Mouse (Mus musculus) erythroblast, embryonic 14.5 days (primary cell): ENCODE data around the gene Ntn3. TPM values are rescaled to one million over a fixed set of nuclear protein-coding genes. Genes with fewer than 3 reads are reported as not detected.

Source experiments
- H3K27me3 ChIP-seq: 2 replicates; pipeline ENCODE4 v1.6.1; 2012; ENCODE audit warnings: inconsistent platforms; ENCODE audit not compliant: control insufficient read depth
- H3K36me3 ChIP-seq: 2 replicates; pipeline ENCODE4 v1.6.1; 2012; ENCODE audit warnings: mild to moderate bottlenecking, inconsistent platforms; ENCODE audit not compliant: control insufficient read depth
- H3K4me1 ChIP-seq: 2 replicates; pipeline ENCODE4 v1.6.1; 2012; ENCODE audit warnings: inconsistent platforms; ENCODE audit not compliant: control insufficient read depth
- H3K4me3 ChIP-seq: replicated peaks from 2 replicates; pipeline ENCODE3; 2012; ENCODE audit warnings: moderate library complexity, mild to moderate bottlenecking, inconsistent platforms
- H3K9me3 ChIP-seq: 2 replicates; pipeline ENCODE4 v1.6.1; 2012; ENCODE audit warnings: low read length, inconsistent platforms, mixed read lengths; ENCODE audit not compliant: control insufficient read depth
- GATA1 ChIP-seq: IDR thresholded peaks from 2 replicates; pipeline ENCODE4 v1.6.1; 2012; ENCODE audit warnings: low read length, inconsistent platforms, mixed read lengths
- TAL1 ChIP-seq: IDR thresholded peaks from 3 replicates; pipeline ENCODE4 v1.6.1; 2012; ENCODE audit warnings: low read length, inconsistent platforms, mixed read lengths
- polyA plus RNA-seq: library from polyadenylated mRNA; stranded (reverse); fragments of >175 nt; gene quantifications from 2 replicates; pipeline ENCODE4 v1.2.3, GENCODE M21; 2012

The Ntn3 gene
- polyA plus RNA-seq = 0.36 and 0.47 TPM in 2 replicates

GRCm38 (mm10) chr17:24209043-24209915 is at the start of gene Ntn3:
TSS of gene Ntn3 (minus strand) at chr17:24209531.
- H3K4me3 ChIP-seq = peak within 1 kb of the TSS; percentile 78
- peaks cover 13% of the 10 kb centered on the region for H3K27me3 ChIP-seq
- H3K9me3 ChIP-seq = no peaks in the 10 kb centered on the region
- H3K36me3 ChIP-seq = peaks cover 30% of the 10 kb centered on the region
- peak; percentile 51 for TF ChIP-seq GATA1
- peak; percentile 79 for TF ChIP-seq TAL1
- H3K4me1 ChIP-seq = peaks cover 91% of the 10 kb centered on the region

- no peak overlapping the region for H3K4me3 ChIP-seq
- H3K36me3 ChIP-seq = no peaks in the 10 kb centered on the region
Measured at GRCm38 (mm10) chr17:24258981-24259380, 49.6 kb upstream of the Ntn3 start.

GRCm38 (mm10) chr17:24252329-24252728 is 43.0 kb upstream of the Ntn3 start:
- Histone ChIP-seq H3K36me3 (peaks cover 31% of the 10 kb centered on the region), H3K9me3 (peaks cover 11% of the 10 kb centered on the region), H3K4me3 (peak overlapping the region; percentile 100), H3K4me1 (peaks cover 37% of the 10 kb centered on the region), H3K27me3 (peaks cover 8% of the 10 kb centered on the region)
- TF ChIP-seq TAL1 (no peak; the same call in 2 of the 3 replicates), GATA1 (no peak)

More at GRCm38 (mm10) chr17:24258981-24259380, 49.6 kb upstream of the Ntn3 start:
- peaks cover 1% of the 10 kb centered on the region for H3K9me3 ChIP-seq
- H3K4me1 ChIP-seq = no peaks in the 10 kb centered on the region; the same call in 1 of the 2 replicates
- TF ChIP-seq GATA1 (no peak), TAL1 (no peak)
- H3K27me3 ChIP-seq = peaks cover 3% of the 10 kb centered on the region

GRCm38 (mm10) chr17:24251320-24252069 is 42.2 kb upstream of the Ntn3 start, which contains the start of gene Ccnf:
TSS of gene Ccnf (minus strand) at chr17:24251484.
- TF ChIP-seq GATA1 (no peak), TAL1 (no peak)
- Histone ChIP-seq H3K36me3 (peaks cover 39% of the 10 kb centered on the region), H3K27me3 (peaks cover 8% of the 10 kb centered on the region), H3K9me3 (peaks cover 11% of the 10 kb centered on the region), H3K4me1 (peaks cover 40% of the 10 kb centered on the region), H3K4me3 (peak within 1 kb of the TSS; percentile 100)

- H3K9me3 ChIP-seq = peaks cover 11% of the 10 kb centered on the region
- H3K36me3 ChIP-seq = peaks cover 44% of the 10 kb centered on the region
- no peak for TF ChIP-seq GATA1
- TF ChIP-seq TAL1 = no peak
- peaks cover 43% of the 10 kb centered on the region for H3K4me1 ChIP-seq
- peaks cover 8% of the 10 kb centered on the region for H3K27me3 ChIP-seq
- H3K4me3 ChIP-seq = peak overlapping the region; percentile 100
Measured at GRCm38 (mm10) chr17:24250988-24251319, 41.6 kb upstream of the Ntn3 start.

GRCm38 (mm10) chr17:24248641-24249040 is 39.3 kb upstream of the Ntn3 start:
- H3K27me3 ChIP-seq = peaks cover 3% of the 10 kb centered on the region
- peak overlapping the region; percentile 100 for H3K4me3 ChIP-seq
- peaks cover 63% of the 10 kb centered on the region for H3K36me3 ChIP-seq
- H3K9me3 ChIP-seq = peaks cover 22% of the 10 kb centered on the region
- TF ChIP-seq TAL1 (no peak), GATA1 (no peak)
- peaks cover 47% of the 10 kb centered on the region for H3K4me1 ChIP-seq

GRCm38 (mm10) chr17:24244061-24244460 is 34.7 kb upstream of the Ntn3 start:
- Histone ChIP-seq H3K36me3 (peaks cover 94% of the 10 kb centered on the region), H3K27me3 (peaks cover 3% of the 10 kb centered on the region; the same call in 1 of the 2 replicates), H3K4me1 (peaks cover 26% of the 10 kb centered on the region), H3K9me3 (peaks cover 39% of the 10 kb centered on the region), H3K4me3 (no peak overlapping the region)
- no peak for TF ChIP-seq GATA1
- TF ChIP-seq TAL1 = no peak

GRCm38 (mm10) chr17:24243311-24243969 is 34.1 kb upstream of the Ntn3 start:
- TF ChIP-seq GATA1 (no peak), TAL1 (no peak)
- H3K36me3 ChIP-seq = peaks cover 94% of the 10 kb centered on the region

GRCm38 (mm10) chr17:24236921-24237320 is 27.6 kb upstream of the Ntn3 start:
- no peak for TF ChIP-seq GATA1
- no peak for TF ChIP-seq TAL1
- Histone ChIP-seq H3K4me3 (no peak overlapping the region), H3K9me3 (peaks cover 13% of the 10 kb centered on the region), H3K4me1 (peaks cover 10% of the 10 kb centered on the region), H3K27me3 (peaks cover 3% of the 10 kb centered on the region; the same call in 1 of the 2 replicates), H3K36me3 (peaks cover 99% of the 10 kb centered on the region)

More at GRCm38 (mm10) chr17:24243311-24243969, 34.1 kb upstream of the Ntn3 start:
- no peak overlapping the region for H3K4me3 ChIP-seq
- H3K27me3 ChIP-seq = peaks cover 3% of the 10 kb centered on the region; the same call in 1 of the 2 replicates
- peaks cover 33% of the 10 kb centered on the region for H3K9me3 ChIP-seq
- peaks cover 20% of the 10 kb centered on the region for H3K4me1 ChIP-seq
